Mouse (Mus musculus): Measurements from ENCODE around the gene Brix1. TPM values are rescaled to one million over a fixed set of nuclear protein-coding genes. Genes with fewer than 3 reads are reported as not detected.

The Brix1 gene
- polyA plus RNA-seq (2017; shearing (Covaris generic)), result 100 to 1,000 TPM; 101 to 103 TPM

GRCm38 (mm10) chr15:10485484-10486364 is at the start of gene Brix1, which contains the start of gene Rad1:
Brix1 (minus strand) TSS chr15:10485947.
Rad1 (plus strand) TSS chr15:10486018.

GRCm38 (mm10) chr15:10470151-10470831 is 15.5 kb downstream of the Brix1 start, which contains the start of gene Dnajc21:
Dnajc21 (minus strand) TSS chr15:10470516.

Other genes starting within 250 kb of the Brix1 start
- gene Gm21973, start 160.6 kb downstream of the Brix1 start, polyA plus RNA-seq (2017; shearing (Covaris generic)), result not detected
- under 1 TPM; 0.16 to 0.66 TPM for gene Agxt2, start 127.4 kb downstream of the Brix1 start, polyA plus RNA-seq (2017; shearing (Covaris generic))
- 10 to 100 TPM; 25.5 to 48.7 TPM for gene Dnajc21, start 15.4 kb downstream of the Brix1 start, polyA plus RNA-seq (2017; shearing (Covaris generic))
- gene Rad1, start 71 bp upstream of the Brix1 start, polyA plus RNA-seq (2017; shearing (Covaris generic)), result 10 to 100 TPM; 42.5 to 46.7 TPM
- gene Ttc23l, start 72.7 kb upstream of the Brix1 start, polyA plus RNA-seq (2017; shearing (Covaris generic)), result under 1 TPM in 1 of 2 experiments, not detected in 1; 0.26 TPM
- gene Rai14, start 228.7 kb upstream of the Brix1 start, polyA plus RNA-seq (2017; shearing (Covaris generic)), result 1 to 10 TPM; 3.9 to 5.7 TPM

Data from inflammation-experienced regulatory T-cells (primary cell).